ENCODE assay signal across 8 mouse cellular contexts in the genomic region with DNA sequence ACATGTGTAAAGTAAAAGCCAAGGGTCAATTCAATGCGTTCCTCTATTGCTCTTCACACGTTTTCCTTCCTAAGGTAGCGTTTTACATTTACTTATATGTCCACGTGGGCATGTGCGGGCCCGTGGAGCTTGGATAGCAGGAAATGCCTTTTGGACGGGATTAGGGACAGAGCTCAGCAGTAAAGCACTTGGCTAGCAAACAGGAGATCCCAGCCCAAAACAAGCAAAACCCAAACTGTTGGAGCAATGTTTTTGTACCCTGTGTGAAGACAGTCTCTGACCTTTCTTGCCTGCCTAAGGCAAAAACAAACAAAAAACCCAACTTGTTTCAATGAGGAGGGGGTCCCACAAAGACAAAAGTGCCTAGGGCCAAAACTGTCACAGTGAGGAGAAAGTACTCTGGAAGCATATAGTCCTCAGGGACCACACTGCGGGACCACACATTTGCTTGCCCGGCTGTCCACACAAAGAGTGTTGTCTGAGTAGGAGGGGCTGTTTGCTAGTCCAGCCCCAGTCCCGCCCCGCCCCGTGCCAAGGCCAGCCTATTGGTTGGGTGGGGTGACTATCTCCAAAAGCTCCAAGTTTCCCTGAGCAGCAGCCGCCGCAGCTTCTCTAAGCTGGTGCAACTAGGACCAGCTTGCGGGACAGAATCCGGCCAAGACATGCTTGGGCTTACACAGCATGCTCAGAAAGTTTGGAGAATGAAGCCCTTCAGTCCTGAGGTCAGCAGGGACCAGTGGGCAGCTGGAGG. TPM values are rescaled to one million over a fixed set of nuclear protein-coding genes. Genes with fewer than 3 reads are reported as not detected.
DNase-seq lines count a peak whose midpoint lies in the region; ATAC-seq and TF ChIP-seq lines count a peak whose summit lies in the region.

A gene (plus strand): TSS at position 571 of the 751 bp plus-strand sequence.

- H3K4me2 ChIP-seq in forebrain, embryonic 11.5 days (ENCODE audit: low read depth, low read length, severe bottlenecking), result peak within 1 kb of the TSS; percentile 44
- peak within 1 kb of the TSS; percentile 56 for H3K4me2 ChIP-seq in stomach, embryonic 16.5 days (ENCODE audit: low read depth, low read length)

- DNase-seq in adrenal gland, postnatal 25 days, result peak; percentile 86
- DNase-seq in forebrain, embryonic 11.5 days (ENCODE audit: low spot score), result peak; percentile 91
- DNase-seq in heart, postnatal 10 days, result peak; percentile 88 to 90
- peak; percentile 93 to 95 for DNase-seq in kidney, postnatal 4 days
- no peak for DNase-seq in frontal cortex, postnatal 36 days (ENCODE audit: low spot score in 2 of 2)

- ATAC-seq in forebrain, embryonic 11.5 days (replicated peaks; ENCODE audit: low FRiP score), result peak; percentile 83
- ATAC-seq in megakaryocyte-erythroid progenitor cell, adult 5-6 weeks (replicated peaks; ENCODE audit: low FRiP score, low TSS enrichment, poor library complexity, severe bottlenecking), result peak; percentile 77
- peak; percentile 76 for ATAC-seq in stomach, embryonic 16.5 days (ENCODE audit: insufficient read depth, low FRiP score)

- H3K9ac ChIP-seq in ES-Bruce4 (ENCODE audit: low read depth, poor library complexity, severe bottlenecking), result peak within 1 kb of the TSS; percentile 47
- peak within 1 kb of the TSS; percentile 44; the same call in 1 of the 2 replicates for H3K9ac ChIP-seq in forebrain, embryonic 11.5 days (ENCODE audit: low read length)
- H3K9ac ChIP-seq in stomach, embryonic 16.5 days (ENCODE audit: low read length), result peak within 1 kb of the TSS; percentile 67

- peak within 1 kb of the TSS; percentile 85 for H3K4me3 ChIP-seq in ES-Bruce4 (ENCODE audit: low read depth, low read length)
- H3K4me3 ChIP-seq in forebrain, embryonic 11.5 days (ENCODE audit: low read depth, low read length), result peak within 1 kb of the TSS; percentile 25
- peak within 1 kb of the TSS; percentile 46 for H3K4me3 ChIP-seq in stomach, embryonic 16.5 days (replicated peaks; ENCODE audit: low read length)

- intact Hi-C loops in heart, postnatal 10 days (cut with DNase I), result no loop called here

- TF ChIP-seq POLR2A in ES-Bruce4 (IDR thresholded peaks at IDR 0.05; ENCODE audit: insufficient read depth, low read length), result peak; percentile 60

- WGBS in forebrain, embryonic 11.5 days, result 30% methylated on average over 16 of the region's 16 CpGs
- WGBS in stomach, embryonic 16.5 days, result 12% methylated on average over 16 of the region's 16 CpGs

- no peak for TF ChIP-seq EP300 in ES-Bruce4 (IDR thresholded peaks at IDR 0.05; ENCODE audit: insufficient read depth, low read depth, low read length)

- no peaks in the 10 kb centered on the region for H3K27me3 ChIP-seq in ES-Bruce4 (ENCODE audit: control insufficient read depth, insufficient read depth, low read length, poor library complexity, severe bottlenecking)
- no peaks in the 10 kb centered on the region for H3K27me3 ChIP-seq in forebrain, embryonic 11.5 days (ENCODE audit: control insufficient read depth, insufficient read depth, low read length)
- no peaks in the 10 kb centered on the region for H3K27me3 ChIP-seq in stomach, embryonic 16.5 days (ENCODE audit: control insufficient read depth, insufficient read depth, low read length)

- no peak for TF ChIP-seq CTCF in ES-Bruce4 (IDR thresholded peaks at IDR 0.05; ENCODE audit: low read depth, low read length)

- H3K36me3 ChIP-seq in ES-Bruce4 (ENCODE audit: control insufficient read depth, insufficient read depth, low read length, poor library complexity, severe bottlenecking), result peaks cover 10% of the 10 kb centered on the region
- H3K36me3 ChIP-seq in forebrain, embryonic 11.5 days (ENCODE audit: control insufficient read depth, insufficient read depth, low read length), result peaks cover 20% of the 10 kb centered on the region
- H3K36me3 ChIP-seq in stomach, embryonic 16.5 days (ENCODE audit: control insufficient read depth, insufficient read depth, low read length), result peaks cover 15% of the 10 kb centered on the region

- H3K9me3 ChIP-seq in ES-Bruce4 (replicated peaks; ENCODE audit: control insufficient read depth, insufficient read depth, low read length, poor library complexity, severe bottlenecking), result no peaks in the 10 kb centered on the region
- H3K9me3 ChIP-seq in forebrain, embryonic 11.5 days (ENCODE audit: control insufficient read depth, low read length), result no peaks in the 10 kb centered on the region; the same call in 1 of the 2 replicates
- no peaks in the 10 kb centered on the region for H3K9me3 ChIP-seq in stomach, embryonic 16.5 days (replicated peaks; ENCODE audit: control insufficient read depth, low read length)

- peak within 1 kb of the TSS; percentile 89 for H3K27ac ChIP-seq in ES-Bruce4 (ENCODE audit: insufficient read depth, low read length)
- peak within 1 kb of the TSS; percentile 19; the same call in 1 of the 2 replicates for H3K27ac ChIP-seq in forebrain, embryonic 11.5 days (ENCODE audit: low read depth, low read length)
- H3K27ac ChIP-seq in stomach, embryonic 16.5 days (ENCODE audit: low read length), result peak within 1 kb of the TSS; percentile 89

- peaks cover 2% of the 10 kb centered on the region for H3K4me1 ChIP-seq in ES-Bruce4 (ENCODE audit: control insufficient read depth, insufficient read depth, low read length)
- H3K4me1 ChIP-seq in forebrain, embryonic 11.5 days (replicated peaks; ENCODE audit: control insufficient read depth, insufficient read depth, low read length), result peaks cover 13% of the 10 kb centered on the region
- H3K4me1 ChIP-seq in stomach, embryonic 16.5 days (ENCODE audit: control insufficient read depth, insufficient read depth, low read length), result peaks cover 30% of the 10 kb centered on the region

RNA-seq across cellular contexts. Expression of the gene that starts here (rescaled TPM):
- polyA plus RNA-seq in ES-Bruce4 (2011; ENCODE audit: insufficient read depth, insufficient read length, low read depth, missing spikeins), result 25.8 and 29.7 TPM in 2 replicates
- total RNA-seq in adrenal gland, postnatal 25 days (2021), result 10.9 and 11.6 TPM in 2 replicates
- polyA plus RNA-seq in forebrain, embryonic 11.5 days (2014; fragmentation: Nextera tagmentation; extraction: Ambion mirVana), result 6.0 and 6.2 TPM in 2 replicates
- 1 to 10 TPM; 3.9 to 5.7 TPM for total RNA-seq in heart, postnatal 10 days (2021)
- 1.1 and 5.9 TPM in 2 replicates for total RNA-seq in megakaryocyte-erythroid progenitor cell, adult 5-6 weeks (2014; fragmentation: Nextera tagmentation)
- 1.1 and 4.3 TPM in 2 replicates for total RNA-seq in megakaryocyte-erythroid progenitor cell, adult 5-6 weeks (2017)
- 14.9 and 16.8 TPM in 2 replicates for polyA plus RNA-seq in stomach, embryonic 16.5 days (2015; fragmentation: Nextera tagmentation; extraction: Ambion mirVana)

Comparison
In these comparisons a context has a peak if more than half of its experiments do, and no peak if none do; other contexts are left out.
1. H3K27ac ChIP-seq: peak in every context shown above with its lines; median percentile 89 in ES-Bruce4; 89 in stomach, embryonic 16.5 days; 19 in forebrain, embryonic 11.5 days.
2. H3K4me3 ChIP-seq: peak in every context shown above with its lines; median percentile 85 in ES-Bruce4; 46 in stomach, embryonic 16.5 days; 25 in forebrain, embryonic 11.5 days.
3. DNase-seq: peak in adrenal gland, postnatal 25 days (single experiment), forebrain, embryonic 11.5 days (single experiment), heart, postnatal 10 days (2 of 2) and kidney, postnatal 4 days (2 of 2); none in frontal cortex, postnatal 36 days (0 of 2).
4. Peak in every context shown above with its lines, with median percentiles within 50 percentile points of each other: H3K9ac ChIP-seq and ATAC-seq.